Mouse (Mus musculus): ENCODE results near the gene Marco. TPM values are rescaled to one million over a fixed set of nuclear protein-coding genes. Genes with fewer than 3 reads are reported as not detected.

Gene Marco
- polyA plus RNA-seq, 1 experiment: 33.9 TPM

DNA sequence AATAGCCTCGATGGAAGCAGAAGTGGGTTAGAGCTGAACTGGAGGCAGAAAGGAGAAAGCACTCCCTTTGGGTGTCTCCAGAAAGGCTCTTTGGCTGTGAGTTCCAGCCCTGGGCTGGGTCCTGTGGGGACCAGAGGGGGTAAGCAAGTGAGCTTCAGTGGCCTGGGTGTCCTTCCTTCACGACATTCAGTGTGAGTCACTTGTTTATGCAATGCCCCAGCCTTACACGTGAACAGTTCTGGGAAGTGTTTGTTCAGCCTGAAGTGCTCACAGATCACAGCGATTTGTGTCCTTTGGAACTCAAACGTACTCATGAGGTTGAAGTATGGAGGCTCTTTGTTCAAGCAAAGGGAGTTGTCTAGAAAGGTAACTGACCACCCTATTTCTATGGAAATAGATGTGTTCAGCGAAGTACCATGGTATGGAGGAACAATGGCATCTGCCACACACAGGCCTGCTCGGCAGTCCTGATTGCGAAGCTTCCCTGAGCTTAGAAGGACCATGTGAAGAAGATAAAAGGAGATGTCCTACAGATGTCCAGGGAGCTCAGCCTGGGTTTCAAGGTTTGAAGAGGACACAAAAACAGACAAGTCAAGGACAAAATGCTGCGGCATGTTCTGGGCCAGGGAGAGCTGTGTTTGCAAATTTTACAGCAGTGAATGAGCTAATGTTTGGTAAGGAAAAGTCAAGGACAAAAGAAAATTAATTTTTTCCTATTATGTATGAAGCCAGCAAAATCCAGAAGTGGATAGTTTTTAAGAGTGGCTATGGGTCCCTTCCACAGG lies 53.1 kb downstream of the Marco start:
- Histone ChIP-seq H3K36me3 (replicated peaks; ENCODE audit: low read length) (no peaks in the 10 kb centered on the region), H3K4me1 (peaks cover 20% of the 10 kb centered on the region), H3K27me3 (replicated peaks) (peaks cover 2% of the 10 kb centered on the region), H3K9me3 (peaks cover 7% of the 10 kb centered on the region; the same call in 1 of the 2 replicates), H3K4me3 (replicated peaks) (no peak overlapping the region)
- TF ChIP-seq FLI1 (IDR thresholded peaks at IDR 0.05; ENCODE audit: low read length): no peak

DNA sequence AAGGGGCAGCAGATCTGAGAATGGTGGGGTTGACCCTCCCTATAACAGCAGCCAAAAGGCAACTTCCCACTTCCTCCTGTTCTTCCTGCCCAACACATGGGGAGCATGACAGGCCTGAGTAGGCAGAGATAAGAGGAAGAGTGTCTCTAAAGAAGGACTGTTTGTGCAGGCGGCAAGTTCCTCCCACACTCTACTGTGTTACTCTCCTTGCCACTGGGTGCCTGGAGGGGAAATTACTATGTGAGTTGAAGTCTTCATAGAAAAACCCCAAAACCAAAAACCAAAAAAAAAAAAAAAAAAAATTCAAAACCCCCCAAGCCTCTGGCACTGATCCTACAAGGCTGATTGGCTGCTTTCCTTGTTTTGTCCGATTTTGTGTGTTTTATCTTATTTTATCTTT lies 55.2 kb downstream of the Marco start:
- Histone ChIP-seq H3K27me3 (replicated peaks) (no peaks in the 10 kb centered on the region), H3K36me3 (replicated peaks; ENCODE audit: low read length) (no peaks in the 10 kb centered on the region), H3K4me1 (peaks cover 25% of the 10 kb centered on the region), H3K4me3 (replicated peaks) (peak overlapping the region; percentile 6), H3K9me3 (peaks cover 7% of the 10 kb centered on the region; the same call in 1 of the 2 replicates)
- TF ChIP-seq GATA1 (IDR thresholded peaks at IDR 0.05; ENCODE audit: borderline replicate concordance, low read length) (no peak), FLI1 (IDR thresholded peaks at IDR 0.05; ENCODE audit: low read length) (no peak)

DNA sequence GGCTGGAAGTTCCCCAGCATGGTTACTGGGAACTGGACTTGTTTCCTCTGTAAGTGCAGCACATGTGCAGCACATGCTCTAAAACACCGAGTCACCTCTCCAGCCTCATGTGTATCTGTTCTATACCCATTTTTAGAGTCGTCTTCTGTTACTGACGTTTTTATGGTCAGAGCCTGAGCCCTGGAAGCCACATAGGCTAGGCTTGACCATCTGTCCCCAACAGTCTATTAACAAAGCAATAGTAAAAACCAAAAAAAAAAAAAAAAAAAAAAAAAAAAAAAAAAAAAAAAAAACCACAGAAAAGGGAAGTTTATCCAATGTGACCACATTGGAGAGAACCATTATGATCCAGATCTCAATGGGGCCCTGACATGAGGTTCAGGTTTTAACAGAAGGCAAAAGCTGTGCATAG lies 61.6 kb downstream of the Marco start:
- Histone ChIP-seq H3K27me3 (replicated peaks) (no peaks in the 10 kb centered on the region), H3K4me3 (replicated peaks) (no peak overlapping the region), H3K9me3 (no peaks in the 10 kb centered on the region), H3K4me1 (peaks cover 36% of the 10 kb centered on the region), H3K36me3 (replicated peaks; ENCODE audit: low read length) (no peaks in the 10 kb centered on the region)
- no peak for TF ChIP-seq FLI1 (IDR thresholded peaks at IDR 0.05; ENCODE audit: low read length)
- TF ChIP-seq GATA1 (IDR thresholded peaks at IDR 0.05; ENCODE audit: borderline replicate concordance, low read length): no peak

DNA sequence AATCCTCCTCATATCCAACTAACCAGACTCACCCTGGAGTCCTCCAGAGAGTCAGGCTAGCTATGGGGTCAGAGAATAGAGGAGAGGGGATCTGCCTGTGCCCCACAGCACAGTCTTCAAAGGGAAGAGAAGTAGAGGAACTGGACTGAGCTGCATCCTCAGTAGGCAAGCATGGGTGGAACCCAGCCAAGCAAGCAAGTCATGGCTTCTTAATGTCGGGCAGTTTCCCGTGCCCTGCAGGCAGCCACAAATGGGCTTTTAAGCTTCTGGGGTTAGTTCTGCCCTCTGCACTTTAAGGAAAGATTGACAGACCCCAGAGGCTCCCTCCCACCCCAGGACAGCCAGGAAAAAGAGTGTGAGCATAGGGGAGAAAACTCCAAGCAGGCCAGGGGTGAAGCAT lies 63.2 kb downstream of the Marco start:
- H3K4me3 ChIP-seq (replicated peaks): no peak overlapping the region
- H3K36me3 ChIP-seq (replicated peaks; ENCODE audit: low read length): no peaks in the 10 kb centered on the region
- H3K4me1 ChIP-seq: peaks cover 31% of the 10 kb centered on the region
- H3K27me3 ChIP-seq (replicated peaks): peaks cover 4% of the 10 kb centered on the region
- TF ChIP-seq FLI1 (IDR thresholded peaks at IDR 0.05; ENCODE audit: low read length) (no peak), GATA1 (IDR thresholded peaks at IDR 0.05; ENCODE audit: borderline replicate concordance, low read length) (no peak)
- no peaks in the 10 kb centered on the region for H3K9me3 ChIP-seq

DNA sequence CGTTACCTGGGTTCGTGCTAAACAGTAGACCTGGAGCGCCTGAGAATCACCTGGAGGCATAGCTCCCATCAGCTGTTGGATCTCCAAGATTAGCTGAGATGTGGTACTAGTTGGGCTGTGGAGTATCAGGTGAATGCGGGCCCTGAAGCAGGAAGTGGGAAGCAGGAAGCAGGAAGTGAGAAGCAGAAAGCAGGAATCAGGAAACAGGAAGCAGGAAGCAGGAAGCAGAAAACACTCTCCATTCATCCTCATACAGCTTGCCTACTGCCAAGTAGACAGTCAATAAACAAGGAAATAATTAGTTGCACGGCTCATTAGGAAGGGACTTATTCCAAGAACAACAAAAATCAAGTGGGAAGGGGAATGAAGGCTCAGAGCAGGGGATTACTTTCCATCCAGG lies 69.2 kb downstream of the Marco start:
- Histone ChIP-seq H3K36me3 (replicated peaks; ENCODE audit: low read length) (no peaks in the 10 kb centered on the region), H3K27me3 (replicated peaks) (peaks cover 9% of the 10 kb centered on the region), H3K4me1 (peaks cover 1% of the 10 kb centered on the region; the same call in 1 of the 2 replicates), H3K4me3 (replicated peaks) (no peak overlapping the region), H3K9me3 (peaks cover 7% of the 10 kb centered on the region)
- TF ChIP-seq FLI1 (IDR thresholded peaks at IDR 0.05; ENCODE audit: low read length) (no peak), GATA1 (IDR thresholded peaks at IDR 0.05; ENCODE audit: borderline replicate concordance, low read length) (no peak)

DNA sequence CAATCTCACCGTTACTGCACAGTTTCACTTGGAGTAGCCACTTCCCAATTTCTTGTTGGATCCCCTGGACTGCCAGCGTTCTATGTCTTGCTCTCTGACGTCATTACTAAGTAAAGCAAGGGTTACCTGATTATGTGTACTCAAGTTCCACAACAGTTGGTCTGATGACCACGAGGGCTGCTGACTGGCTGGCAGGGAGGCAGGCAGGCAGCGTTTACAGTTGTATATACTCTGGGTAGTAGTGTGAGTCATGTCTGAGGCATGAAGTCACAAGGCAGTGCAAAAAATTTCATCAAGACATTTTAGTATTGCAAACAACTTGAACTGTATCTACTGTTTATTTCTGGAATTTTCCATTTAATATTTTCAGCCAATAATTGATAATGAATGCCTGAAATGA lies 74.7 kb downstream of the Marco start:
- H3K4me1 ChIP-seq: no peaks in the 10 kb centered on the region
- TF ChIP-seq GATA1 (IDR thresholded peaks at IDR 0.05; ENCODE audit: borderline replicate concordance, low read length) (no peak), FLI1 (IDR thresholded peaks at IDR 0.05; ENCODE audit: low read length) (no peak)
- no peaks in the 10 kb centered on the region for H3K36me3 ChIP-seq (replicated peaks; ENCODE audit: low read length)
- H3K9me3 ChIP-seq: peaks cover 7% of the 10 kb centered on the region
- peaks cover 6% of the 10 kb centered on the region for H3K27me3 ChIP-seq (replicated peaks)
- no peak overlapping the region for H3K4me3 ChIP-seq (replicated peaks)

DNA sequence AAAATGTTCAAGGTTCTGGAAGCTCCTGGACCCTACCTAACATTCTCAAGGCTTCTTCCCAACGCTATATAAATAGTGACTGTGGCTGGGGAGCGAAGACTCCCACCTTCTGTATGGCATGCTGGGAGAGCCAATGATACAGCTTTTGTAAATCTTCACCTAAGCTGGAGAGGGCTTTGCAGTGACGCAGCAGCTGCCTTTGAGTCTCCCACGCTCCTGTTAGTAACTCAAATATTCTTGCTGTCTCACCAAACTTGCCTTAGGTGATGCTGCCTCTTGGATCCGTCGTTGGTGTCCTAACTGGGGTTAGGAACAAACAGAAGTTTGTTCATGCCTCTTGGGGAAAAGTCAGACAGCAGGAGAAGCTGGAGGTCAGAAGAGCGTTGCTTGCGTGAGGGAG lies 79.2 kb downstream of the Marco start:
- Histone ChIP-seq H3K36me3 (replicated peaks; ENCODE audit: low read length) (no peaks in the 10 kb centered on the region), H3K9me3 (no peaks in the 10 kb centered on the region), H3K4me1 (no peaks in the 10 kb centered on the region), H3K4me3 (replicated peaks) (no peak overlapping the region), H3K27me3 (replicated peaks) (peaks cover 12% of the 10 kb centered on the region)
- no peak for TF ChIP-seq FLI1 (IDR thresholded peaks at IDR 0.05; ENCODE audit: low read length)
- TF ChIP-seq GATA1 (IDR thresholded peaks at IDR 0.05; ENCODE audit: borderline replicate concordance, low read length): no peak

Other genes with a start within 250 kb of the Marco start
- gene Steap3, start 232.3 kb downstream of the Marco start, polyA plus RNA-seq (2012; ENCODE audit: insufficient read depth, low replicate concordance): 12.6 and 13.9 TPM in 2 replicates
- not detected in 2 replicates for gene C1ql2, start 164.4 kb downstream of the Marco start, polyA plus RNA-seq (2012; ENCODE audit: insufficient read depth, low replicate concordance)
- gene En1, start 97.4 kb upstream of the Marco start, polyA plus RNA-seq (2012; ENCODE audit: insufficient read depth, low replicate concordance): not detected in 2 replicates